Mouse (Mus musculus) heart, postnatal 0 days (tissue): ENCODE data around the gene Ptrh1.

Experiments
- CTCF ChIP-seq: IDR thresholded peaks from 2 replicates; pipeline ENCODE4 v1.5.1; 2016; ENCODE audit warnings: antibody characterized with exemption, control low read depth, low read depth
- EP300 ChIP-seq: IDR thresholded peaks from 2 replicates; pipeline ENCODE4 v1.6.1; 2016; ENCODE audit warnings: antibody characterized with exemption, low read depth

DNA sequence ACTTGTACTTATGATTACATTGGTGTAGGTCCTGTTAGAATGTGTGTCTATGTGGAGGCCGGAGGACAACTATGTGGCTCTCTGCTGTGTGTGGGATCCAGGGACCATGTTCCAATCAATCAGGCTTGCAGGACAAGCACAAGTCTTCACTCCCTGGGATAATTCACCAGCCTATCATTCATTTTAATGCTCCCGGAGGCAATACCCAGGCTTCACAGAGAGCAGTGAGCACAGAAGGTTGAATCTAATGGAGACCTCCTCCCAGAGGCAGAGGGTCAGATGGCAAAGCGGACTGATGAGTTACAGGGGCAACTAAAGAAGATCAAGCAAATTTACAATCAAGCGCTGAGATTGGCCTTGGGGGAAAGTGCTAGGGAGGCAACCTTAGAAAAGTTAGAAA lies 46.0 kb upstream of the Ptrh1 start:
- no peak for TF ChIP-seq CTCF
- TF ChIP-seq EP300, result no peak
